Mouse (Mus musculus) kidney, adult 2 months (tissue): ENCODE measurements around the gene Uhrf1bp1. TPM values are rescaled to one million over a fixed set of nuclear protein-coding genes. Genes with fewer than 3 reads are reported as not detected.

ENCODE experiments used
- DNase-seq: peaks from one replicate; pipeline ENCODE4 v3.0.0; 2021
- H3K27ac ChIP-seq: fragments of 200-500 bp; 2 replicates; pipeline ENCODE4 v1.5.1; 2012; ENCODE audit warnings: low read depth, low read length, control low read depth, inconsistent platforms; ENCODE audit not compliant: insufficient read depth
- H3K27me3 ChIP-seq: fragments of 200-500 bp; replicated peaks from 2 replicates; pipeline ENCODE4 v1.6.1; 2012; ENCODE audit warnings: mild to moderate bottlenecking, moderate library complexity, low read length, inconsistent platforms; ENCODE audit not compliant: control insufficient read depth, insufficient read depth
- H3K36me3 ChIP-seq: fragments of 200-500 bp; 2 replicates; pipeline ENCODE4 v1.6.1; 2012; ENCODE audit warnings: mild to moderate bottlenecking, moderate library complexity, low read length, inconsistent platforms; ENCODE audit not compliant: control insufficient read depth, insufficient read depth
- H3K4me1 ChIP-seq: fragments of 200-500 bp; 2 replicates; pipeline ENCODE4 v1.6.1; 2011; ENCODE audit warnings: low read length; ENCODE audit not compliant: control insufficient read depth, insufficient read depth
- H3K4me3 ChIP-seq: fragments of 200-500 bp; 2 replicates; pipeline ENCODE4 v1.5.1; 2011; ENCODE audit warnings: mild to moderate bottlenecking, low read depth, low read length, control low read depth; ENCODE audit not compliant: insufficient read depth
- CTCF ChIP-seq: fragments of 200-500 bp; conservative IDR thresholded peaks from 2 replicates; pipeline ENCODE4 v1.5.1; 2011; ENCODE audit warnings: low read depth, mild to moderate bottlenecking, control low read depth, low read length, moderate library complexity, mixed read lengths; ENCODE audit not compliant: insufficient read depth, insufficient read length
- POLR2A ChIP-seq: fragments of 200-500 bp; IDR thresholded peaks from one replicate; pipeline ENCODE4 v1.6.1; 2011; ENCODE audit warnings: low read depth, low read length, control low read depth
- WGBS: fragments of 180-500 bp; shearing (Covaris S2); methylation state at CpG from one replicate; pipeline ENCODE4 v1.1.7; 2018; 5-methylcytosine and 5-hydroxymethylcytosine counted together
- polyA plus RNA-seq: library from polyadenylated mRNA; depleted of rRNA; stranded (reverse); fragments of >200 nt; gene quantifications from 2 replicates; pipeline ENCODE4 v1.2.3, GENCODE M21; 2012; rRNA removed

Uhrf1bp1 gene
- polyA plus RNA-seq = 8.0 and 9.6 TPM in 2 replicates

DNA sequence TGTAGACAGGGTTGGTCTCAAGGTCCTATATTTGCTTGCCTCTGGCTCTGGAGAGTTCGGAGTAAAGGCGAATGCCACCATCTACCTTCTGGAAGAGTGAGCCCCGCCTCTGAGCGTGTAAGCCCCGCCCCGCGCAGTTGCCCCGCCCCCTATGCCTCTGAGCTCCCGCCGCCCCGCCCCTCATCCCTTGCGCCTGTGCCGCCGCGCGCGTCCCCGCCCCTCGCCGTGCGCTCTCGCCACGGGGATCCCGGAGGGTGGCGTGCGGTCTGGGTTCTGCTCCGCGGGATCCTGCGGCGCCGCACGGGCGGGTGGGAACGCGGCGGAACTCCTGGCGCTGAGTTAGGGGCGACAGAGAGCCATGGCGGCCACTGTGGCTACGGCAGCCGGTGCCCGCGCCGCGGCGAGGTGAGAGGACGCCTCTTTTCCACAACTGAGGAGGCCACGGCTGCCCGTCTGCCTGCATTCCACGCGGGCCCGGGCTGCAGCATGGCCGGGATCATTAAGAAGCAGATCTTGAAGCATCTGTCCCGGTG lies at the start of gene Uhrf1bp1:
Uhrf1bp1 (plus strand) TSS at position 177 of the 533 bp plus-strand sequence.
- WGBS = under 1% methylated on average over 54 of the region's 54 CpGs
- DNase-seq = peak; percentile 88
- H3K36me3 ChIP-seq = no peaks in the 10 kb centered on the region
- TF ChIP-seq CTCF (no peak), POLR2A (no peak)
- peak within 1 kb of the TSS; percentile 96 for H3K4me3 ChIP-seq
- H3K27ac ChIP-seq = peak within 1 kb of the TSS; percentile 63
- peaks cover 16% of the 10 kb centered on the region for H3K4me1 ChIP-seq
- no peaks in the 10 kb centered on the region for H3K27me3 ChIP-seq

DNA sequence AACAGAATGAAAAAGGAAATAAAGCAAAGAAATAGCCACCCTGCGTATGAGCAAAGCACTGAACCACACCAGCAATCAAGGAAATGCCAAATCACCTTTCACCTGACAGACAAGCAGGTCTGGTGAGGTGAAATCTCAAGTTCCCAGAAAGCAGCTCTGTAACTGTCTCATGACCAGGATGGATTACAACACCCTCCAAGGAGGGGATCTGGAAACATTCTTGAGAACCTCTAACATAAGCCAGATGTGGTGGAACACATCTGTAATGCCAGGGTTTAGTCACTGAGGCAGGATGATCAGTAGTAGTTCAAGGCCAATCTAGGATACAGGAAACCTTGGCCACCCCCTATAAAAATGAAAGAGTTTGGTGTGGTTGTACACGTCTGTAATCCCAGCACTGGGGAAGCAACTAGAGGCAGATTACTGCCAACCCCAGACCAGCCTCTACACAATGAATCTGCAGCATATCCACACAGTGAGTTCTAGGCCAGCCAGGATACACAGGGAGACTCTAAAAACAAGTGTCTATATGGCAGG lies 48.6 kb upstream of the Uhrf1bp1 start:
- TF ChIP-seq CTCF = no peak
- no peak for TF ChIP-seq POLR2A
- no peak overlapping the region for H3K27ac ChIP-seq
- H3K36me3 ChIP-seq = no peaks in the 10 kb centered on the region
- no peak for DNase-seq
- no peaks in the 10 kb centered on the region for H3K27me3 ChIP-seq
- WGBS = 43% methylated on average over 2 of the region's 2 CpGs
- peaks cover 25% of the 10 kb centered on the region for H3K4me1 ChIP-seq
- no peak overlapping the region for H3K4me3 ChIP-seq

- H3K4me3 ChIP-seq = no peak overlapping the region
- H3K36me3 ChIP-seq = no peaks in the 10 kb centered on the region
- TF ChIP-seq POLR2A (no peak), CTCF (no peak)
- H3K27me3 ChIP-seq = no peaks in the 10 kb centered on the region
- WGBS = 61% methylated on average over 16 of the region's 16 CpGs
- no peak for DNase-seq
- peaks cover 13% of the 10 kb centered on the region for H3K4me1 ChIP-seq
- H3K27ac ChIP-seq = no peak overlapping the region
Observed at GRCm38 (mm10) chr17:27810569-27811331, 45.5 kb upstream of the Uhrf1bp1 start.

GRCm38 (mm10) chr17:27811980-27812379 lies 44.3 kb upstream of the Uhrf1bp1 start:
- 75% methylated on average over 3 of the region's 3 CpGs for WGBS
- Histone ChIP-seq H3K36me3 (no peaks in the 10 kb centered on the region), H3K27me3 (no peaks in the 10 kb centered on the region), H3K4me3 (no peak overlapping the region), H3K4me1 (peaks cover 9% of the 10 kb centered on the region), H3K27ac (no peak overlapping the region)
- no peak for DNase-seq
- TF ChIP-seq POLR2A = no peak
- TF ChIP-seq CTCF = no peak

- Histone ChIP-seq H3K4me3 (no peak overlapping the region), H3K27ac (no peak overlapping the region), H3K36me3 (no peaks in the 10 kb centered on the region), H3K4me1 (peaks cover 13% of the 10 kb centered on the region), H3K27me3 (no peaks in the 10 kb centered on the region)
- TF ChIP-seq POLR2A = no peak
- no peak for TF ChIP-seq CTCF
- DNase-seq = no peak
Observed at GRCm38 (mm10) chr17:27814606-27815005, 41.6 kb upstream of the Uhrf1bp1 start.

- peak overlapping the region; percentile 73; the same call in 1 of the 2 replicates for H3K27ac ChIP-seq
Observed at GRCm38 (mm10) chr17:27819011-27819410, 37.2 kb upstream of the Uhrf1bp1 start.

DNA sequence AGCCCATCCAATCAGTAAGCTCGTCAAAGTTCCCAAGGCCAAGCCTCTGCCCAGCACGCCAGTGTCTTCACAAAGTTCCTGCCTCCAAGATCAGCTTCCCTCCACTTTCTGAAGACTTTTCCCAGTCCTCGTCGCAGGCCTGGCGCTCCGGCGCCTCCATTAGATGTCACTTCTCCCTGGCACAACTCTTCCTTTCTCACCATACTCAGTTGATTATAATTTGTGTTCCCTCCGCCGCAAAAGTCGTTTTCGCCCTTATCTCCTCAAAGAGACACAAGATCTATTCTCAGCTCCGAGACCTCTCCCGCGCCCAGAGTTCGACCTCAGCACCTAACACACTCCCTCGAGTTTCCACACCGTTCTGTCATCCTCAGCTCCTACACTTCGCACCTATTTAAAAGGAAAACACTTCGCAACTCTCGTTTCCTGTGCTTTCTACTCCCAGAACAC lies 36.7 kb upstream of the Uhrf1bp1 start:
- DNase-seq = no peak
- under 1% methylated on average over 20 of the region's 20 CpGs for WGBS
- TF ChIP-seq POLR2A (no peak), CTCF (no peak)

More at GRCm38 (mm10) chr17:27819011-27819410, 37.2 kb upstream of the Uhrf1bp1 start:
- 5% methylated on average over 7 of the region's 7 CpGs for WGBS
- peak overlapping the region; percentile 77 for H3K4me3 ChIP-seq
- peaks cover 14% of the 10 kb centered on the region for H3K4me1 ChIP-seq
- no peak for TF ChIP-seq CTCF
- TF ChIP-seq POLR2A = no peak
- peak; percentile 49 for DNase-seq
- H3K27me3 ChIP-seq = no peaks in the 10 kb centered on the region
- no peaks in the 10 kb centered on the region for H3K36me3 ChIP-seq

More for the DNA sequence above, 36.7 kb upstream of the Uhrf1bp1 start:
- Histone ChIP-seq H3K27me3 (no peaks in the 10 kb centered on the region), H3K36me3 (no peaks in the 10 kb centered on the region), H3K4me3 (peak overlapping the region; percentile 77), H3K27ac (peak overlapping the region; percentile 73), H3K4me1 (peaks cover 14% of the 10 kb centered on the region)
